Mouse (Mus musculus): ENCODE results near the gene Ackr3. TPM values are rescaled to one million over a fixed set of nuclear protein-coding genes. Genes with fewer than 3 reads are reported as not detected.
A peak's percentile ranks its signal among the peaks of the same experiment; 100 is the strongest.

Gene Ackr3
- polyA plus RNA-seq, 1 experiment from 2014 or later, result 23.7 TPM

GRCm38 (mm10) chr1:90206684-90207083 is 2.9 kb downstream of the Ackr3 start:
- WGBS, result 29% methylated on average over 3 of the region's 3 CpGs
- Histone ChIP-seq H3K9ac (replicated peaks) (peak overlapping the region; percentile 38), H3K4me1 (peaks cover 79% of the 10 kb centered on the region), H3K4me2 (replicated peaks) (peak overlapping the region; percentile 50), H3K27ac (replicated peaks) (peak overlapping the region; percentile 87), H3K4me3 (peak overlapping the region; percentile 48), H3K27me3 (no peaks in the 10 kb centered on the region; the same call in 1 of the 2 replicates), H3K9me3 (no peaks in the 10 kb centered on the region), H3K36me3 (no peaks in the 10 kb centered on the region)
- ATAC-seq (replicated peaks), result no peak

- Histone ChIP-seq H3K9ac (replicated peaks) (peak overlapping the region; percentile 38), H3K27ac (replicated peaks) (peak overlapping the region; percentile 87), H3K4me1 (peaks cover 73% of the 10 kb centered on the region), H3K27me3 (no peaks in the 10 kb centered on the region; the same call in 1 of the 2 replicates), H3K36me3 (no peaks in the 10 kb centered on the region), H3K4me2 (replicated peaks) (peak overlapping the region; percentile 50), H3K9me3 (no peaks in the 10 kb centered on the region), H3K4me3 (peak overlapping the region; percentile 48)
- 53% methylated on average over 6 of the region's 6 CpGs for WGBS
- ATAC-seq (replicated peaks), result no peak
Observed at GRCm38 (mm10) chr1:90207279-90207678, 3.5 kb downstream of the Ackr3 start.

- no peaks in the 10 kb centered on the region for H3K9me3 ChIP-seq
- no peak for ATAC-seq (replicated peaks)
- no peaks in the 10 kb centered on the region for H3K36me3 ChIP-seq
- H3K27ac ChIP-seq (replicated peaks), result peak overlapping the region; percentile 87
- H3K27me3 ChIP-seq, result no peaks in the 10 kb centered on the region; the same call in 1 of the 2 replicates
- peaks cover 72% of the 10 kb centered on the region for H3K4me1 ChIP-seq
- peak overlapping the region; percentile 38; the same call in 1 of the 2 replicates for H3K9ac ChIP-seq (replicated peaks)
- H3K4me3 ChIP-seq, result peak overlapping the region; percentile 48
- H3K4me2 ChIP-seq (replicated peaks), result peak overlapping the region; percentile 50
- 60% methylated on average over 6 of the region's 6 CpGs for WGBS
Observed at GRCm38 (mm10) chr1:90207739-90208502, 4.1 kb downstream of the Ackr3 start.

- no peak for ATAC-seq (replicated peaks)
- WGBS, result 59% methylated on average over 9 of the region's 9 CpGs
- peak overlapping the region; percentile 38; the same call in 1 of the 2 replicates for H3K9ac ChIP-seq (replicated peaks)
- no peaks in the 10 kb centered on the region for H3K27me3 ChIP-seq
- peak overlapping the region; percentile 87 for H3K27ac ChIP-seq (replicated peaks)
- H3K9me3 ChIP-seq, result no peaks in the 10 kb centered on the region
- H3K4me1 ChIP-seq, result peaks cover 72% of the 10 kb centered on the region
- H3K4me3 ChIP-seq, result peak overlapping the region; percentile 48
- peak overlapping the region; percentile 50 for H3K4me2 ChIP-seq (replicated peaks)
- no peaks in the 10 kb centered on the region for H3K36me3 ChIP-seq
Observed at GRCm38 (mm10) chr1:90208503-90208860, 4.7 kb downstream of the Ackr3 start.

GRCm38 (mm10) chr1:90209069-90209468 is 5.3 kb downstream of the Ackr3 start:
- no peaks in the 10 kb centered on the region for H3K27me3 ChIP-seq
- peak; percentile 74 for ATAC-seq (replicated peaks)
- H3K4me1 ChIP-seq, result peaks cover 68% of the 10 kb centered on the region
- WGBS, result 42% methylated on average over 5 of the region's 5 CpGs
- no peaks in the 10 kb centered on the region for H3K9me3 ChIP-seq
- H3K4me2 ChIP-seq (replicated peaks), result no peak overlapping the region
- H3K4me3 ChIP-seq, result peak overlapping the region; percentile 48; the same call in 1 of the 2 replicates
- no peaks in the 10 kb centered on the region for H3K36me3 ChIP-seq
- H3K9ac ChIP-seq (replicated peaks), result no peak overlapping the region
- peak overlapping the region; percentile 87 for H3K27ac ChIP-seq (replicated peaks)

- Histone ChIP-seq H3K4me1 (peaks cover 63% of the 10 kb centered on the region), H3K27me3 (no peaks in the 10 kb centered on the region), H3K36me3 (0 out of 2 replicates have a peak, but pooled peaks cover 6% of the 10 kb centered on the region), H3K27ac (replicated peaks) (peak overlapping the region; percentile 87), H3K4me3 (no peak overlapping the region), H3K9ac (replicated peaks) (no peak overlapping the region), H3K9me3 (no peaks in the 10 kb centered on the region), H3K4me2 (replicated peaks) (peak overlapping the region; percentile 8; the same call in 1 of the 2 replicates)
- ATAC-seq (replicated peaks), result no peak
- 86% methylated on average over 2 of the region's 2 CpGs for WGBS
Observed at GRCm38 (mm10) chr1:90209741-90210140, 6.0 kb downstream of the Ackr3 start.

- Histone ChIP-seq H3K9ac (replicated peaks) (no peak overlapping the region), H3K4me3 (0 out of 2 replicates have a peak overlapping the region, but pooled peaks have one; percentile 0), H3K27ac (replicated peaks) (peak overlapping the region; percentile 87), H3K4me1 (peaks cover 58% of the 10 kb centered on the region), H3K4me2 (replicated peaks) (peak overlapping the region; percentile 19), H3K27me3 (no peaks in the 10 kb centered on the region), H3K9me3 (no peaks in the 10 kb centered on the region), H3K36me3 (0 out of 2 replicates have a peak, but pooled peaks cover 6% of the 10 kb centered on the region)
- 87% methylated on average over 6 of the region's 6 CpGs for WGBS
- ATAC-seq (replicated peaks), result no peak
Observed at GRCm38 (mm10) chr1:90210346-90210745, 6.6 kb downstream of the Ackr3 start.

- Histone ChIP-seq H3K4me3 (0 out of 2 replicates have a peak overlapping the region, but pooled peaks have one; percentile 0), H3K4me1 (peaks cover 54% of the 10 kb centered on the region), H3K9me3 (no peaks in the 10 kb centered on the region), H3K4me2 (replicated peaks) (peak overlapping the region; percentile 19), H3K9ac (replicated peaks) (no peak overlapping the region), H3K27me3 (no peaks in the 10 kb centered on the region), H3K36me3 (0 out of 2 replicates have a peak, but pooled peaks cover 6% of the 10 kb centered on the region), H3K27ac (replicated peaks) (peak overlapping the region; percentile 87)
- no peak for ATAC-seq (replicated peaks)
- 42% methylated on average over 4 of the region's 4 CpGs for WGBS
Observed at GRCm38 (mm10) chr1:90210761-90211160, 7.0 kb downstream of the Ackr3 start.

- H3K4me1 ChIP-seq, result peaks cover 42% of the 10 kb centered on the region
- peak overlapping the region; percentile 21; the same call in 1 of the 2 replicates for H3K4me2 ChIP-seq (replicated peaks)
- no peak for ATAC-seq (replicated peaks)
- no peaks in the 10 kb centered on the region for H3K9me3 ChIP-seq
- no peak overlapping the region for H3K4me3 ChIP-seq
- H3K36me3 ChIP-seq, result 0 out of 2 replicates have a peak, but pooled peaks cover 6% of the 10 kb centered on the region
- WGBS, result 88% methylated on average over 6 of the region's 6 CpGs
- H3K27me3 ChIP-seq, result no peaks in the 10 kb centered on the region
- H3K27ac ChIP-seq (replicated peaks), result peak overlapping the region; percentile 16
- no peak overlapping the region for H3K9ac ChIP-seq (replicated peaks)
Observed at GRCm38 (mm10) chr1:90212376-90212775, 8.6 kb downstream of the Ackr3 start.

GRCm38 (mm10) chr1:90212901-90213300 is 9.1 kb downstream of the Ackr3 start:
- no peak overlapping the region for H3K4me2 ChIP-seq (replicated peaks)
- 0 out of 2 replicates have a peak, but pooled peaks cover 6% of the 10 kb centered on the region for H3K36me3 ChIP-seq
- no peaks in the 10 kb centered on the region for H3K9me3 ChIP-seq
- no peak for ATAC-seq (replicated peaks)
- peaks cover 37% of the 10 kb centered on the region for H3K4me1 ChIP-seq
- no peak overlapping the region for H3K9ac ChIP-seq (replicated peaks)
- H3K27ac ChIP-seq (replicated peaks), result peak overlapping the region; percentile 16; the same call in 1 of the 2 replicates
- H3K27me3 ChIP-seq, result no peaks in the 10 kb centered on the region
- 72% methylated on average over 6 of the region's 6 CpGs for WGBS
- no peak overlapping the region for H3K4me3 ChIP-seq

GRCm38 (mm10) chr1:90214021-90214420 is 10.2 kb downstream of the Ackr3 start:
- no peak overlapping the region for H3K4me2 ChIP-seq (replicated peaks)
- no peak overlapping the region for H3K9ac ChIP-seq (replicated peaks)
- no peaks in the 10 kb centered on the region for H3K9me3 ChIP-seq
- no peak overlapping the region for H3K27ac ChIP-seq (replicated peaks)
- no peaks in the 10 kb centered on the region for H3K27me3 ChIP-seq
- whole genome bisulfite sequencing, result 97% methylated on average over 12 of the region's 12 CpGs
- 0 out of 2 replicates have a peak, but pooled peaks cover 6% of the 10 kb centered on the region for H3K36me3 ChIP-seq
- H3K4me3 ChIP-seq, result no peak overlapping the region
- peaks cover 26% of the 10 kb centered on the region for H3K4me1 ChIP-seq
- ATAC-seq (replicated peaks), result no peak

GRCm38 (mm10) chr1:90214926-90215325 is 11.1 kb downstream of the Ackr3 start:
- H3K4me1 ChIP-seq, result peaks cover 20% of the 10 kb centered on the region
- 93% methylated on average over 6 of the region's 6 CpGs for WGBS
- H3K9ac ChIP-seq (replicated peaks), result no peak overlapping the region
- no peak overlapping the region for H3K4me3 ChIP-seq
- ATAC-seq (replicated peaks), result no peak
- 0 out of 2 replicates have a peak, but pooled peaks cover 6% of the 10 kb centered on the region for H3K36me3 ChIP-seq
- no peaks in the 10 kb centered on the region for H3K27me3 ChIP-seq
- H3K4me2 ChIP-seq (replicated peaks), result no peak overlapping the region
- H3K9me3 ChIP-seq, result no peaks in the 10 kb centered on the region
- no peak overlapping the region for H3K27ac ChIP-seq (replicated peaks)

Measured in forebrain, embryonic 15.5 days (tissue).